Mouse (Mus musculus) embryonic fibroblast, embryonic 13.5 days (primary cell): ENCODE measurements around the gene Stom.

Source experiments
- CTCF ChIP-seq: IDR thresholded peaks from 2 replicates; pipeline ENCODE4 v1.5.1; 2011; ENCODE audit warnings: mild to moderate bottlenecking, control low read depth, low read length, moderate library complexity, borderline replicate concordance; ENCODE audit not compliant: insufficient read depth
- POLR2A ChIP-seq: IDR thresholded peaks from 2 replicates; pipeline ENCODE4 v1.6.1; 2011; ENCODE audit warnings: low read depth, mild to moderate bottlenecking, control low read depth, low read length, moderate library complexity

GRCm38 (mm10) chr2:35283997-35284396 is 52.8 kb downstream of the Stom start:
- no peak for TF ChIP-seq CTCF
- TF ChIP-seq POLR2A = no peak
